Mouse (Mus musculus): Measurements from ENCODE around the gene Gprc5d.

Gene Gprc5d

GRCm38 (mm10) chr6:135068221-135068620, 49.9 kb downstream of the Gprc5d start:
- DNase-seq (ENCODE audit: low spot score), result no peak

- no peak for DNase-seq (ENCODE audit: low spot score)
Measured at GRCm38 (mm10) chr6:135066795-135067445, 51.2 kb downstream of the Gprc5d start.

- DNase-seq (ENCODE audit: low spot score), result peak; percentile 61
Measured at GRCm38 (mm10) chr6:135065236-135065957, 52.7 kb downstream of the Gprc5d start, which contains the start of gene Gprc5a. Gprc5a (plus strand) TSS chr6:135065651.

- DNase-seq (ENCODE audit: low spot score), result no peak
Measured at GRCm38 (mm10) chr6:135064621-135065020, 53.5 kb downstream of the Gprc5d start.

- DNase-seq (ENCODE audit: low spot score), result no peak
Measured at GRCm38 (mm10) chr6:135060728-135061127, 57.4 kb downstream of the Gprc5d start.
